Mouse (Mus musculus) neural tube, embryonic 14.5 days (tissue): ENCODE data around the gene Nat8f3. TPM values are rescaled to one million over a fixed set of nuclear protein-coding genes. Genes with fewer than 3 reads are reported as not detected.
"Not testable (repeated sequence)": the region's sequence is repeated elsewhere in the genome, so short reads cannot be mapped to it uniquely, and the experiment has no call there.

ENCODE experiments used
- ATAC-seq: fragments of 200-750 bp; cut with Nextera tagmentation; 2 replicates; pipeline ENCODE4 v1.8.0; 2017; ENCODE audit warnings: low read depth, mild to moderate bottlenecking, moderate TSS enrichment, moderate library complexity
- H3K27ac ChIP-seq: fragments of 300-500 bp; sonication (generic); 2 replicates; pipeline ENCODE4 v1.5.1; 2014; ENCODE audit warnings: low read depth, mild to moderate bottlenecking, control low read depth, low read length, moderate library complexity, mixed read lengths
- H3K27me3 ChIP-seq: fragments of 300-500 bp; sonication (generic); 2 replicates; pipeline ENCODE4 v1.6.1; 2014; ENCODE audit warnings: low read length; ENCODE audit not compliant: control insufficient read depth, insufficient read depth
- H3K36me3 ChIP-seq: fragments of 300-500 bp; sonication (generic); 2 replicates; pipeline ENCODE4 v1.6.1; 2014; ENCODE audit warnings: low read length, mixed read lengths; ENCODE audit not compliant: control insufficient read depth, insufficient read depth
- H3K4me1 ChIP-seq: fragments of 300-500 bp; sonication (generic); 2 replicates; pipeline ENCODE4 v1.6.1; 2014; ENCODE audit warnings: low read length; ENCODE audit not compliant: control insufficient read depth, insufficient read depth
- H3K4me2 ChIP-seq: fragments of 300-500 bp; sonication (generic); 2 replicates; pipeline ENCODE4 v1.6.1; 2014; ENCODE audit warnings: mild to moderate bottlenecking, low read depth, low read length, control low read depth
- H3K4me3 ChIP-seq: fragments of 300-500 bp; sonication (generic); 2 replicates; pipeline ENCODE4 v1.5.1; 2014; ENCODE audit warnings: low read depth, low read length, control low read depth, mixed read lengths
- H3K9ac ChIP-seq: fragments of 300-500 bp; sonication (generic); replicated peaks from 2 replicates; pipeline ENCODE4 v1.6.1; 2014; ENCODE audit warnings: low read depth, mild to moderate bottlenecking, control low read depth, low read length, mixed read lengths
- H3K9me3 ChIP-seq: fragments of 300-500 bp; sonication (generic); 2 replicates; pipeline ENCODE4 v1.6.1; 2016; ENCODE audit warnings: low read length; ENCODE audit not compliant: control insufficient read depth
- WGBS: fragments of 180-500 bp; shearing (Covaris S2); extraction: QIAGEN DNeasy Blood & Tissue Kit; methylation state at CpG from one replicate; pipeline ENCODE4 v1.1.7; 2014; 5-methylcytosine and 5-hydroxymethylcytosine counted together
- microRNA-seq: library from miRNA; unstranded; fragments of <30 nt; microRNA quantifications from one replicate; pipeline ENCODE4, GENCODE M21; 2016
- polyA plus RNA-seq: library from polyadenylated mRNA; unstranded; fragments of >200 nt; fragmentation: Nextera tagmentation; extraction: Ambion mirVana; gene quantifications from 2 replicates; pipeline ENCODE4 v1.2.1, GENCODE M21; 2014

Gene Nat8f3
- polyA plus RNA-seq, 1 experiment from 2014 or later: 0.80 TPM

GRCm38 (mm10) chr6:85713105-85713504 is 52.4 kb downstream of the Nat8f3 start, which contains the start of gene Nat8f7:
Gene Nat8f7, minus strand, starts transcription at chr6:85713205.
- H3K27me3 ChIP-seq, H3K4me2 ChIP-seq, H3K4me1 ChIP-seq, ATAC-seq, H3K9ac ChIP-seq, H3K9me3 ChIP-seq, H3K36me3 ChIP-seq, H3K27ac ChIP-seq, H3K4me3 ChIP-seq: not testable (repeated sequence)
- WGBS: 81% methylated on average over 9 of the region's 10 CpGs

GRCm38 (mm10) chr6:85709607-85710006 is 55.9 kb downstream of the Nat8f3 start:
- not testable (repeated sequence) for ATAC-seq, H3K27me3 ChIP-seq, H3K4me3 ChIP-seq, H3K27ac ChIP-seq, H3K9me3 ChIP-seq, H3K36me3 ChIP-seq, H3K4me1 ChIP-seq, H3K4me2 ChIP-seq, H3K9ac ChIP-seq
- WGBS: 88% methylated on average over 1 of the region's 1 CpGs

- 95% methylated on average over 5 of the region's 5 CpGs for WGBS
- H3K36me3 ChIP-seq, H3K4me3 ChIP-seq, H3K4me2 ChIP-seq, H3K27me3 ChIP-seq, ATAC-seq, H3K27ac ChIP-seq, H3K4me1 ChIP-seq, H3K9me3 ChIP-seq, H3K9ac ChIP-seq: not testable (repeated sequence)
Observed at GRCm38 (mm10) chr6:85709206-85709605, 56.3 kb downstream of the Nat8f3 start.

DNA sequence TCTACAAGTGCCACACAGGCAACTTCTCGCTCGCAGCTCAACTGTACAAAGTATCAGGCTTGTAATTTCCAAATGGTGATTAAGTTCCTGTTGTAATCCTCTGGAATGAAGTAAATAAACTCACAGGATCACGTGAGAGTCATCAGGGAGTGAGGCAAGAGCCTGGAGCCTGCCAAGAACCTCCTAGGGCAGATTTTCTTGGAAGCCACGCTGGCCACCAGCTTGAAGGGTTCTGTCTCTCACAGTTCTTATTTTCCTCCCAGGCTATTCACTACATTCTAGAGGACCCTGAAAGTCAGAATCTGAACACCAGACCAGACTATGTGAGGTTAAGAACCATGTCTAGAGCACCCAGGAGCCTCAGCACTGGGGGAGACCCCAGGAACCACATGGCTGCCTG is 63.6 kb downstream of the Nat8f3 start:
- not testable (repeated sequence) for H3K36me3 ChIP-seq, H3K4me1 ChIP-seq, ATAC-seq, H3K27me3 ChIP-seq, H3K4me3 ChIP-seq, H3K9ac ChIP-seq, H3K9me3 ChIP-seq, H3K4me2 ChIP-seq, H3K27ac ChIP-seq
- 92% methylated on average over 2 of the region's 4 CpGs for WGBS

Small RNA genes within 50 kb of the gene (microRNA-seq; reads per million reads assigned to microRNA genes)
- gene Gm27317 (not detected), gene Mir6375 (not detected)

Other genes with a start within 250 kb of the Nat8f3 start
- 6.5 and 6.6 TPM in 2 replicates for gene Alms1, start 178.2 kb downstream of the Nat8f3 start, polyA plus RNA-seq
- gene Nat8f7, start 52.5 kb downstream of the Nat8f3 start, polyA plus RNA-seq: not detected in 2 replicates
- gene Nat8f6, start 55.2 kb upstream of the Nat8f3 start, polyA plus RNA-seq: not detected in 2 replicates
- not detected in 2 replicates for gene Nat8f5, start 55.2 kb upstream of the Nat8f3 start, polyA plus RNA-seq
- gene Nat8, start 66.3 kb upstream of the Nat8f3 start, polyA plus RNA-seq: not detected in 2 replicates
- gene Nat8f2, start 103.4 kb upstream of the Nat8f3 start, polyA plus RNA-seq: not detected in 2 replicates
- gene Nat8f4, start 139.1 kb upstream of the Nat8f3 start, polyA plus RNA-seq: 4.6 and 5.6 TPM in 2 replicates
- 51.6 and 54.7 TPM in 2 replicates for gene Tprkb, start 146.1 kb upstream of the Nat8f3 start, polyA plus RNA-seq
- 14.1 and 18.1 TPM in 2 replicates for gene Nat8f1, start 149.9 kb upstream of the Nat8f3 start, polyA plus RNA-seq
- gene Dusp11, start 195.9 kb upstream of the Nat8f3 start, polyA plus RNA-seq: 69.4 and 82.6 TPM in 2 replicates